Mouse (Mus musculus): ENCODE measurements at regions not wholly inside any gene's neighbourhood (a gene's known extent, or its start where the extent isn't known, plus 50 kb on each side); places are given as distances from the start of the nearest gene placed in this dataset.

GRCm38 (mm10) chr2:115511146-115511545, 70.4 kb upstream of the BC052040 start:
- TF ChIP-seq GATA4 (IDR thresholded peaks at IDR 0.05; ENCODE audit: insufficient replicate concordance, low read length) = no peak

- no peak for TF ChIP-seq GATA4 (IDR thresholded peaks at IDR 0.05; ENCODE audit: insufficient replicate concordance, low read length)
These were observed 69.6 kb upstream of the BC052040 start for GRCm38 (mm10) chr2:115511612-115512525.

- no peak for TF ChIP-seq GATA4 (IDR thresholded peaks at IDR 0.05; ENCODE audit: insufficient replicate concordance, low read length)
These were observed 68.6 kb upstream of the BC052040 start for GRCm38 (mm10) chr2:115512891-115513290.

GRCm38 (mm10) chr2:115513774-115514231, 67.7 kb upstream of the BC052040 start:
- no peak for TF ChIP-seq GATA4 (IDR thresholded peaks at IDR 0.05; ENCODE audit: insufficient replicate concordance, low read length)

GRCm38 (mm10) chr2:115514831-115515428, 66.6 kb upstream of the BC052040 start:
- peak; percentile 15; the same call in 1 of the 2 replicates for TF ChIP-seq GATA4 (IDR thresholded peaks at IDR 0.05; ENCODE audit: insufficient replicate concordance, low read length)

GRCm38 (mm10) chr2:115515470-115515869, 66.0 kb upstream of the BC052040 start:
- no peak for TF ChIP-seq GATA4 (IDR thresholded peaks at IDR 0.05; ENCODE audit: insufficient replicate concordance, low read length)

GRCm38 (mm10) chr2:115516824-115517223, 64.7 kb upstream of the BC052040 start:
- TF ChIP-seq GATA4 (IDR thresholded peaks at IDR 0.05; ENCODE audit: insufficient replicate concordance, low read length) = no peak

GRCm38 (mm10) chr2:115519974-115520373, 61.5 kb upstream of the BC052040 start:
- TF ChIP-seq GATA4 (IDR thresholded peaks at IDR 0.05; ENCODE audit: insufficient replicate concordance, low read length) = no peak

GRCm38 (mm10) chr2:115520413-115521139, 60.9 kb upstream of the BC052040 start:
- TF ChIP-seq GATA4 (IDR thresholded peaks at IDR 0.05; ENCODE audit: insufficient replicate concordance, low read length) = no peak

- no peak for TF ChIP-seq GATA4 (IDR thresholded peaks at IDR 0.05; ENCODE audit: insufficient replicate concordance, low read length)
These were observed 51.6 kb upstream of the BC052040 start for GRCm38 (mm10) chr2:115529878-115530277.
